Mouse (Mus musculus) megakaryocyte progenitor cell, adult 5-6 weeks (primary cell): ENCODE measurements at regions not wholly inside any gene's neighbourhood (a gene's known extent, or its start where the extent isn't known, plus 50 kb on each side); places are given as distances from the start of the nearest gene placed in this dataset.

ENCODE experiments used
- ATAC-seq: replicated peaks from 2 replicates; pipeline ENCODE4 v1.8.0; 2016; ENCODE audit warnings: mild to moderate bottlenecking, moderate TSS enrichment, inconsistent platforms; ENCODE audit not compliant: poor library complexity

DNA sequence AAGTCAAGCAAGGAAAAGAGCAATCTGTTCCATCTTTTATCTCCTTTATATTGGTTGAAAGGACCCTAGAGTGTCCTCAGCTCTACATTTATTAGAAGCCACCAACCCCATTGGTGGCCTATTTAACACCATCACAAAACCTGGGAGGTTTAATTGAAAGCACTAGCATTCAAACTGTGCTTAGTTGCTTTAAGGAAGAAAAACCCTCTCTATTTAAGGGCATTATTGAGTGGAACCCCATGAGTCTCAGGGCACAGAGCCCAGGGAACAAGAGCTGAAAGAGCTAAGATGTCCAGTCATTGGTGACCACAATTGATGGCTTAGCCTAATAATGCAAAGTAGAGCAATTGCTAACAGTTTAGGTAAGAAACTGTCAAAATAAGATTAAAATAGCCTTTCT is 72.6 kb upstream of the Btbd3 start:
- no peak for ATAC-seq

DNA sequence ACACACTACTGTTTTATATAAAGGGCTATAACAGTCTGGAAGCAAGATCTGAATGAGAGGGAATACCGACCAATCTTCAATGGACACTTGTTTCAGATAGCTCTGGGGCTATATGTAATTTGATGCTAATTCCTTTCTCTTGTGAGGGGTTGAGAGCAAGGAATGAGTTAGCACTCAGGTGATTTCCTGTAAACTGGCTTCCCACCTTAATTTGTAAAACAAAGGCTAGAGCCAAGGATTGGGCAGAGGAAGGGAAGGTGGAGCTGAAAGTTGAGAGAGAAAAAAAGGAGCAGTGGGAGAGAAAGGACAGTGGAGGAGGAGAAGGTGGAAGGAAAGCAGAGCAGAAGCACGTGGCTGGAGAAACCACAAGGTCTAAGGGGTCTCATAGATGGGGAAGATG is 71.5 kb upstream of the Btbd3 start:
- no peak for ATAC-seq

DNA sequence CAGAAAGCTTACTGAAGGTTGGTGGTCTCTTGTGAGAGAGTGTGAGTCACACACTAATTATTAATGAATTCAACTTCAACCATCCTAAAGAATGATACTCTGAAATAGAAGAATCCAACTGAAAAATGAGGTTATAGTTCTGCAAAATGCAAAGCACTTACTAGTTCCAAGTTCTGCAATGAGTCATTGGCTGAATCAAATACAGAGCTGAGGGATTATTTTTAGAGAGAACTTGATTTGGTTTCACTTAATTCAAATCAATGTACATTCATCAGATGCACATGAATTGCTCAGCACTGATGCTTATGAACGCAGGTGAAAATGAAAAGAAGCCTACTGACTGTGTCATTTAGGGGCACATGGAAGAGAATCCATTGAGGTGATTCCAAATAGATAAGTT is 69.7 kb upstream of the Btbd3 start:
- no peak for ATAC-seq

DNA sequence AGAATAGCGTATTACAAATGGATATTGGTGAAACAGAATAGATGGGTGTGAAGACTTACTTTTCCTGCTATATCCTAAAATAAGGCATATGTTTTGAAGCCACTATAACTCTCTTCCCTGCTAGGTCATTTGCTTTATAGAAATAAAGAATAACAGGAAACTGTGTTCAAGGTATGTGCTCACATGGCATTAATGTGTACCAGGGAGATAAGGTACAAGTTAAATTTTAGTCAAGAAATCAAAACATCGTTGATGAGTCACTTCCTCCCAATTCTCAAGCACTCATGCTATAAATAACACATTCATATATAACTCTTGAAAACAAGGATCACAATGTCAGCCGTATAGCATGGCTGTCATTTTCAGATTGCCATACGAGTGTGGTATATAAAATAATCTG is 62.8 kb upstream of the Btbd3 start:
- ATAC-seq, result peak; percentile 20; the same call in 1 of the 2 replicates

DNA sequence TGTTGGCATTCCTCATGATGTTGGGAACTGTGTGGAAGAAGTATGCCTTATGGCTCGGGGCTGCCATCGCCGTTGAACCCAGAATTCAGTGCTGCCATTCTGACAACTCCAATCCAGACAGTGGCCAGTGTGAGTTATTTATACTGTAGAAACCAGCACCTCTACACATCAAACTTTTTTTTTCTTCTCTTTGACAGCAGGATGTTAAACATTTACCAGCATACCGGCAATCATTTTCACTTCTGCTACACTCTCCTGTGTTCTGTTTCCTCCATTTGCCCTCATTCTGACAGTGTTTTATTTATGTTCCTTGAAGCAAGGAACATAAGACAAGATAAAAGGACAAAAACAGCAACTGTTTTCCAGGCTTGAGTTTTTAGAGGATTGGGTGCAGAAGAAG is 57.3 kb upstream of the Btbd3 start:
- peak; percentile 46; the same call in 1 of the 2 replicates for ATAC-seq
